Mouse (Mus musculus): Measurements from ENCODE around the gene Zkscan4.
A peak's percentile ranks its signal among the peaks of the same experiment; 100 is the strongest.
"Not testable (repeated sequence)": the region's sequence is repeated elsewhere in the genome, so short reads cannot be mapped to it uniquely, and the experiment has no call there.

Gene Zkscan4

GRCm38 (mm10) chr13:21478759-21479670 lies at the start of gene Zkscan4, which contains the start of gene Gm10065:
Gene Zkscan4, plus strand, starts transcription at chr13:21478907.
Gene Gm10065, minus strand, starts transcription at chr13:21479441.
- peak; percentile 67 for DNase-seq

GRCm38 (mm10) chr13:21435476-21435875 lies 43.2 kb upstream of the Zkscan4 start:
- no peak for DNase-seq

GRCm38 (mm10) chr13:21440503-21441206 lies 38.1 kb upstream of the Zkscan4 start, which contains the start of gene Pgbd1:
Gene Pgbd1, minus strand, starts transcription at chr13:21441058.
- DNase-seq: peak; percentile 68

- no peak for DNase-seq
Observed at GRCm38 (mm10) chr13:21441207-21441572, 37.5 kb upstream of the Zkscan4 start.

GRCm38 (mm10) chr13:21446796-21447195 lies 31.9 kb upstream of the Zkscan4 start:
- no peak for DNase-seq

GRCm38 (mm10) chr13:21447856-21448614 lies 30.7 kb upstream of the Zkscan4 start:
- no peak for DNase-seq

GRCm38 (mm10) chr13:21453042-21453441 lies 25.7 kb upstream of the Zkscan4 start:
- no peak for DNase-seq

GRCm38 (mm10) chr13:21453449-21453848 lies 25.3 kb upstream of the Zkscan4 start, which contains the start of gene Zscan26:
Gene Zscan26, minus strand, starts transcription at chr13:21453730.
- DNase-seq: peak; percentile 88

- no peak for DNase-seq
Observed at GRCm38 (mm10) chr13:21454133-21454532, 24.6 kb upstream of the Zkscan4 start.

- no peak for DNase-seq
Observed at GRCm38 (mm10) chr13:21456347-21456746, 22.4 kb upstream of the Zkscan4 start.

GRCm38 (mm10) chr13:21462516-21462915 lies 16.2 kb upstream of the Zkscan4 start:
- not testable (repeated sequence) for DNase-seq

- no peak for DNase-seq
Observed at GRCm38 (mm10) chr13:21467336-21467735, 11.4 kb upstream of the Zkscan4 start.

- DNase-seq: peak; percentile 86
Observed at GRCm38 (mm10) chr13:21468061-21469019, 10.4 kb upstream of the Zkscan4 start, which contains the start of gene Nkapl. Gene Nkapl, minus strand, starts transcription at chr13:21468509.

GRCm38 (mm10) chr13:21469097-21469496 lies 9.6 kb upstream of the Zkscan4 start:
- DNase-seq: no peak

GRCm38 (mm10) chr13:21472427-21472826 lies 6.3 kb upstream of the Zkscan4 start:
- DNase-seq: no peak

GRCm38 (mm10) chr13:21486881-21487280 lies 8.2 kb downstream of the Zkscan4 start:
- no peak for DNase-seq

- DNase-seq: no peak
Observed at GRCm38 (mm10) chr13:21492847-21493246, 14.1 kb downstream of the Zkscan4 start.

- no peak for DNase-seq
Observed at GRCm38 (mm10) chr13:21495080-21495479, 16.4 kb downstream of the Zkscan4 start, which contains the start of gene AK157302. Gene AK157302, plus strand, starts transcription at chr13:21495223.

- not testable (repeated sequence) for DNase-seq
Observed at GRCm38 (mm10) chr13:21501182-21501581, 22.5 kb downstream of the Zkscan4 start, which contains the start of gene Gm11273. Gene Gm11273, minus strand, starts transcription at chr13:21501418.

GRCm38 (mm10) chr13:21502296-21502695 lies 23.6 kb downstream of the Zkscan4 start:
- no peak for DNase-seq

GRCm38 (mm10) chr13:21506221-21506649 lies 27.5 kb downstream of the Zkscan4 start:
- DNase-seq: peak; percentile 87
